Mouse (Mus musculus) C2C12 (cell line): ENCODE measurements around the gene Spata19.

ENCODE experiments used
- CTCF ChIP-seq: IDR thresholded peaks from one replicate; pipeline ENCODE4 v1.5.1; 2011; ENCODE audit not compliant: control insufficient read depth, insufficient read depth, insufficient read length
- MAX ChIP-seq: IDR thresholded peaks from one replicate; pipeline ENCODE4 v1.6.1; 2011; ENCODE audit warnings: mild to moderate bottlenecking, control low read depth
- MYOG ChIP-seq: IDR thresholded peaks from one replicate; pipeline ENCODE4 v1.6.1; 2011; ENCODE audit not compliant: control insufficient read depth, insufficient read length; ENCODE audit errors: extremely low read depth
- USF1 ChIP-seq: IDR thresholded peaks from one replicate; pipeline ENCODE4 v1.6.1; 2011; ENCODE audit warnings: low read depth, mild to moderate bottlenecking, control low read depth, moderate library complexity

GRCm38 (mm10) chr9:27437391-27438061 is 40.9 kb downstream of the Spata19 start:
- TF ChIP-seq CTCF (no peak), MAX (no peak), USF1 (no peak), MYOG (no peak)
